Mouse (Mus musculus) left cerebral cortex, postnatal 10 days (tissue): ENCODE measurements around the gene Dzip3. TPM values are rescaled to one million over a fixed set of nuclear protein-coding genes. Genes with fewer than 3 reads are reported as not detected.

Experiments
- DNase-seq, 2 experiments: peaks; one replicate each; pipeline ENCODE4 v3.0.0; 2021 to 2022; ENCODE audit warnings: low spot score in 2 of 2, mixed read lengths in 1 of 2; ENCODE audit errors: extremely low spot score in 1 of 2
- intact Hi-C: fragments of 180-260 bp; cut with DNase I; formaldehyde crosslinking; loops from one replicate; pipeline ENCODE4 v1.15.1; 2025
- total RNA-seq, 2 experiments: library from RNA; stranded (reverse); gene quantifications; 2 replicates each; pipeline ENCODE4 v1.2.3; 2021

The Dzip3 gene
- total RNA-seq, 2 experiments from 2014 or later = 87.2 to 92.9 TPM

- intact Hi-C loops = no loop called here
- DNase-seq = no peak
These were observed 103.2 kb downstream of the Dzip3 start for GRCm38 (mm10) chr16:48890733-48891132.

Other genes with a start within 250 kb of the Dzip3 start
- gene Trat1, start 222.1 kb downstream of the Dzip3 start, total RNA-seq = under 1 TPM in 1 of 2 experiments, not detected in 1; 0.41 TPM
- gene Retnlb, start 177.3 kb downstream of the Dzip3 start, total RNA-seq = not detected
- not detected for gene Retnla, start 151.6 kb downstream of the Dzip3 start, total RNA-seq
- not detected for gene Retnlg, start 121.5 kb downstream of the Dzip3 start, total RNA-seq
- 1 to 10 TPM; 3.6 to 5.3 TPM for gene Cip2a, start within 50 bp of the Dzip3 start, total RNA-seq
- gene Myh15, start 63.3 kb upstream of the Dzip3 start, total RNA-seq = under 1 TPM; 0.30 to 0.32 TPM